Mouse (Mus musculus) thymus, postnatal 36 days (tissue): ENCODE results near the gene Trim67.
A peak's percentile ranks its signal among the peaks of the same experiment; 100 is the strongest.
"Not testable (repeated sequence)": the region's sequence is repeated elsewhere in the genome, so short reads cannot be mapped to it uniquely, and the experiment has no call there.

ENCODE experiments used
- DNase-seq, 2 experiments: peaks; one replicate each; pipeline ENCODE4 v3.0.0; 2022; ENCODE audit warnings: mixed read lengths in 2 of 2

Trim67 gene

DNA sequence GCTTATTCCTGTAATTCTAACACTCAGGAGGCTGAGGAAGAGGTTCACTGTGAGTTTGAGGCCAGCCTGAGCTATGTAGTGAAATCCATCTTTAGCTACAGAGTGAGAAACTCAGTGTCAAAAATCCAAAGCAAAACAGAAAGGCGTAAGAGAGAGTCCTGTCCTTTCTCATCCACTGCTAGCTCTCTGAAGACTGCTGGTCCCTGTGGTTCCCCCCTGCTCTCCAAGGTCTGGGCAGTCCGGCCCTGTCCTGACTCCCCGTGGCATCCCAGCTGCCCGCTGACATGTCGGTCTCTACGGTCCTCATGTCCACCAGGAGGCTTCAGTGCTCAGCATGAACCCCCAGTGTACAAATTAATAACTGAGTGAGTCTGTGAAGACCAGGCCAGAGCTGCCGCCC lies 43.4 kb downstream of the Trim67 start:
- DNase-seq: no peak

DNA sequence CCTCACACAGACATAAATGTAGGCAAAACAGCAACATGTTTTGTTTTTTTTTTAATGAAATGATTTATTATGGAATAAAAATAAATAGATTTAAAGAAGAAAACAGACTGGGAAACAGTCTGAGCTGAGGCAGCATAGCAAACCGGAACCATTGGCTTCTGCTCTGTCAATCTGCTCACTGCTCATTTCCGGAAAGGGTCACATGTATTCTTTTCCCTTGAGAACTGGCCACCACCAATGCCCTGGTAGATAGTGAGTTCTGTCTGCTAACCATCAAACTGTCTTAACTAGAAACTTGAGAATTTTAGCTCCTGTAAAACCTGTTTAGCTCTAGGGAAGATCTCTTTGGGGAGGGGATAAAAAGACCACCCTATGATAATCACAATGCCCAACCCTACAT lies 44.0 kb downstream of the Trim67 start:
- DNase-seq: no peak

DNA sequence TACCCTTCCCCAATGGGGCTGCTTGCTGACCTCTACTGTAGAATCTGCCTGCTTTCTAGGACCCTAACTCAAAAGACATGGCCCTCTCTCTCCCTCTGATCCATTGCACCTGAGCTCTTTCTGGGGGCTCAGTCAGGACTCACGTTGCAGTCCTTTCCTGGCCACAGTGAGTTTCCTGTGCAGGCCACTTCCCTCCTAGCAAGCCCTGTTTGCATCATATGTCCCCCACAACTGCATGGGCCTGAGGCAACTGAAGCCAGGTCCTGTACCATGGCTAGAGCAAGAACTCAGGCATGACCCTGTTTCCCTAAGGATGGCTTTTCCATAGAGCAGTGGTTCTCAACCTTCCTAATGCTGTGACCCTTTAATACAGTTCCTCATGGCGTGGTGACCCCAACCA lies 45.1 kb downstream of the Trim67 start:
- no peak for DNase-seq

DNA sequence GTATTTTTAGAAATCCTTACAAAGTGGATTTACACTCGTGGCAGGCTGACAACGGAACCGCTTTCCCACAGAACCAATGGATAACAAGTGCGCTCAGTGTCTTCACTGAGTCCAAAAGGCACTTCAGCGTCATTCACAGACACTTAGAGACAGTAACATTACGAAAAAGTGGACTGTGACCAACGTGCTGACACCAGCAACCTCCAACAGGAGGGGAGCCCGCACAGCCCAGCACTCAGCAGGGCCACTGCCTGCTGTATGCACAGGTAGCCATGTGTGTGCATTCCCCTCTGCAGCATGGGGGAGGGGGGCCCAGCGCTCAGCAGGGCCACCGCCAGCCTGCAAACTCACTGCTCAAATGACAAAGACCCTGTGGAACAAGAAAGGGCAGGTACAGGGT lies 46.5 kb downstream of the Trim67 start:
- DNase-seq: no peak

DNA sequence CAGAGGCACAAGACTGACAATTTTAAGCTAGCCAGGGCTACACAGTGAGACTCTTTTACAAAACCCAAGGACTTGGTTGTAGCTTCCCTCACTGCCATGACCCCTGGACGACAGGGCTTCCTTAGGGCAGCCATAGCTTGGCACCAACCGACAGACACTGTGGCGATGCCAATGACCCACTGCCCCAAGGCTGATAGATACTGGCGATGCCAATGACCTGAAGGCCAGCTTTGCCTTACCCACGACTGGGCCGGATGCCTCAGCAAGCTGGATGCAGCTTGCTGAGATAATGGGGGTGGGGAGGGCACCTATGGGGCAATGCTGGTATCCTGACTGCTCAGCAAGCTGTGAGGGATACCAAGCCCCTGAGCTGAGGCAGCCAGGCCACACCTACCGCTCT lies 48.0 kb downstream of the Trim67 start:
- DNase-seq: no peak

DNA sequence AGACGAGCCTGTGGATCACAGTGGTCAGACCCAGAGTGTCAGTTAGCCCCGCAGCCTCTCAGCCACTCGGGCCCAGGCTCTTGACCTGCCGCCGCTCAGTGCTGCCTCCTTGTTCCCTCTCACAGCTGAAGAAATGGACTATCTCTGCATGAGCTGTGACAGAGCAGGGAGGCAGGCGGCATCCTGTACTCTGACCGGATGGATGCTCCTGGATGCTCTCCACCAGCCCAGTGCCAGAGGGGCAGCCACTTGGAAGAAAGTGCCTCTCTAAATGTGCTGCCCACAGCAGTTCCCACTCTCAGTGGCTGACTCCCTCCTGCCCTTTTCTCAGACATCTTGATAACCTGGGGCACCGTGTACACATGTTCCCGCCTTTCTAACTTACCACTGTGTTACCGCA lies 48.9 kb downstream of the Trim67 start:
- DNase-seq: no peak

DNA sequence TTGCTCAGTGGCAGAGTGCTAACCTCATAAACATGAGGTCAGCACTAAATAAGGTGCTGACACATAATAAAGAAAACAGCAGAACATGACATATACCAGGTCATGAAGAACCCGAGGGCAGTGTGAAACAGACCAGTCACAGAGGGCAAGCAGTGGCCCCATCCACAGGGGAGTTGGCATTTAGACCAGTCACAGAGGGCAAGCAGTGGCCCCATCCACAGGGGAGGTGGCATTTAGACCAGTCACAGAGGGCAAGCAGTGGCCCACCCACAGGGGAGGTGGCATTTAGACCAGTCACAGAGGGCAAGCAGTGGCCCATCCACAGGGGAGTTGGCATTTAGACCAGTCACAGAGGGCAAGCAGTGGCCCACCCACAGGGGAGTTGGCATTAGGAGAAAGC lies 50.0 kb downstream of the Trim67 start:
- not testable (repeated sequence) for DNase-seq

DNA sequence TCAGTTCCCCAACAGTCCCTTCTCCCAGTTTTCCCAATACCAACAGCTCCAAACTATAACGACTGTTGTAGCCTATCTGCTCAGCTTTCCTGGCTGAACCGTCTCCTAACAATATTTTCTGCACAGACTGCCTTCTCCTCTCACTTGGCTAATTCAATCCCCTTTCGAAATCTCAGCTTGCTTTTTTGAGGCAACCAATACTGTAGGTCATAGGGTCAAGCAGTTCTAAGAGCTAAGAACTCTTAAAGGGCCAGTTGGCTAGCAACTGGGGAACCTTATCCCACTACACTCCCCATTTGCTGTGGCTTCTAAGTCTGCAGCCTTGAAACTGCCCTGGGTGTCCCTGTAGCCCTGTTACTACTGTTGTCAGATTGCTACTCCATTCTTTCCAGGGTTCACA lies 52.2 kb downstream of the Trim67 start:
- DNase-seq: no peak

DNA sequence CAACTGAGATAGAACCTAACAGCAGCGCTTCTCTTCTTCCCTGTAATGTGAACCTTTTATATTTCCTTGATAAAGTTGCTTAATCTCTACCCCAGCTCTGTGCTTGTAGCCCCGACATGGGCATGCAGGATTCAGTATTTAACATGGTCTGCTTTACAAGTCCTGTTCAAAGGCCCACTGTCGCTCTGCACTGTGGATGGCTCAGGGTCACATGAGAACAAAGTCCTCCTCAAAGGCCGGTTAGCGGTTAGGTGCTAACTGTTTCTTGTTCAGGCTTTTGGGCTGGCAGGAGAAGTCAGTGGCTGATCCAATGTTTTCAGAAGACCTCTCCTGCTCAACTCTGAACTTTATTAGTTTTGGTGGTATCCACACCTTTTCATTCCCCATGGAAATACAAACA lies 52.7 kb downstream of the Trim67 start:
- no peak for DNase-seq

DNA sequence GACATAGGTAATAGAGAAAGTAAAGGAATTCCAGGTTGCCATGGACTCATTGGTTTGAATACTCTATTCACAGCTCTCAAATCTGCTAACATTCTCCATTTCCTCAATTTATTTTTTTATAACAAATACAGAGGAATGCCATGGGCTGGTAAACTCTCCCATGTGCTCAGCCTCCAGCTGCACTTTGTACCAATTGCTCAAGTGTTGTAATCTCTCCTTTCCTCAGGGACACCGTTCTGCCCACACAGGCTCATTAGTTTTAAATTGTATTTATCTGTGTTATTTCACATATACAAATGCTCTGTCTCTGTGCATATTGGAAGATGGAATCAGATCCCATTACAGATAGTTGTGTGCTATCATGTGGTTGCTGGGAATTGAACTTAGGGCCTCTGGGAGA lies 60.6 kb downstream of the Trim67 start:
- DNase-seq: no peak

DNA sequence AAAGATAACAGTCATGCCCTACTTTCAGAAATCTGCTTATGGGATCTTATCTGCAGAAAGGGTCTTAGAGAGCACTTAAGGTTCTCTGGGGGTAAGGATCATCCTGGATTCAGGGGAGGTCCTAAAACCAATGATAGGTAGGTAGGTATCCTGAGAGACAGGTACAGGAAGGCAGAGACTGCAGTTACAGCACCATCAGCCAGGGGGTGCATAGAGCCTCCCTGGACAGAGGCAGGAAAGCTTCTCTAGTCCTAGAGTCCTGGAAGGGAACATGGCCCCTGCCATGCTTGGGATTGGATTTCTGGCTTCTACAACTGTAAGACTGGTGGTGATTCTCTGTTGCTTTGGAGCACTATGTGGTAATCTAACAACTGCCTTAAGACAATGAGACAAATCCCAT lies 66.6 kb downstream of the Trim67 start:
- peak; percentile 44 to 48 for DNase-seq

DNA sequence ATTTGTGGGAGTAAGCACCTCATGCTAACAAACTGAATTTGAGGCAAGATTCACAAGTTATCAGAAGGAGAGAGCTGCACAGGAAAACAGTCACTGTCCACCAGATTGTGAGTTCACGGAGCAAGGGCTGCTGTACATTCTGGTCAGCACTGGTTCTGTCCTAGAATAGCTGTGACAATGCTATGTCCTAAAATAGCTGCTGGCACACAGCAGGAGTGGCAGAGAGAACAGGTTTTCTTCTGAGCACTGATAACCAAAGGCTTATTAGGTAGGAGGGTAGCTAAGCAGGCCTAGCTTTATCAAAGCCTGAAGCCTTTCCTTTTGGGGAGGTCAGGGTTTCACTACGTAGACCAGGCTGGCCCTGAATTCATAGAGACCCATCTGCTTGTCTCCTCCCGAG lies 67.3 kb downstream of the Trim67 start:
- DNase-seq: no peak

DNA sequence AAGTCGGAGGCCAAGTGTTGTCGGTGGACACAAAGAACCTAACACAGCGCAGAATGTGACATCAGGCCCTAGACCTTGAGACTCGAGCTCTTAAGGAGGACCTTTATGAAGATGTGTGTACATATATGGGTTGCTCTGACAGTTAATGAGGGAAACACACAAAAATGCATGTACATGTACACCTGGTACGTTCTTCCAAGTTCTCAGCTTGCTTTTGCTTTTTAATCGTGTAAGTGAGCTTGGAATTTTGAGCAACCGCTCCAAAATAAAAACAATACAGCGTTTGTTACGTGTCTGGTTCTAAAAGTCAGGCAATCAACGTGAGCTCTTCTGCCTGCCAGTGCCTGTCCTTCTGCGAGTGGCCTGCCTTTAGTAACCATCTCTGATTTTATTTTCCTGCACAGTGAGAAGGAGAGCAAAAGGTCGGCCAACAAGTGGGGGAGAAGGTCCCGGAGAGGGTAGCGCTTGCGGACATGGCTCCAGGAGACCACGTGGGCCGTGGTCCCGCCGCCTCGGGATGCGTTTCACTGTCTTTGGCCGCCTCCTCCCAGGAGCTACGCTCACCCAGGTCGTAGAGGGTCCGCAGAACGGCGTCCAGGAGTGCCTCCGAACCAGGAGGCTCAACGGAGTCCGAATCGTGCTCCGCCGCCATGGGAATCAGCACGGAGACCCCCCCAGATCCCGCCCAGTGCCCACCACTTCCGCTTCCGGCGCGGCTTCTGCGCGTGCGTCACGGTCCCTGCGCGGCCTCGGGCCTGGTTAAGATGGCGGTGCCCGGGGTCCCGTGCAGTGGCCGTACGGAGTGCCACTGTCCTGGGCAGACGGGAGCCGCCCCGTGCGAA lies 69.7 kb downstream of the Trim67 start, which contains the start of the genes Gnpat and 2810004N23Rik:
Gene Gnpat (plus strand): TSS at position 713 of the 842 bp plus-strand sequence.
Gene 2810004N23Rik (minus strand): TSS at position 800 of the 842 bp plus-strand sequence.
- DNase-seq: peak; percentile 92 to 95

DNA sequence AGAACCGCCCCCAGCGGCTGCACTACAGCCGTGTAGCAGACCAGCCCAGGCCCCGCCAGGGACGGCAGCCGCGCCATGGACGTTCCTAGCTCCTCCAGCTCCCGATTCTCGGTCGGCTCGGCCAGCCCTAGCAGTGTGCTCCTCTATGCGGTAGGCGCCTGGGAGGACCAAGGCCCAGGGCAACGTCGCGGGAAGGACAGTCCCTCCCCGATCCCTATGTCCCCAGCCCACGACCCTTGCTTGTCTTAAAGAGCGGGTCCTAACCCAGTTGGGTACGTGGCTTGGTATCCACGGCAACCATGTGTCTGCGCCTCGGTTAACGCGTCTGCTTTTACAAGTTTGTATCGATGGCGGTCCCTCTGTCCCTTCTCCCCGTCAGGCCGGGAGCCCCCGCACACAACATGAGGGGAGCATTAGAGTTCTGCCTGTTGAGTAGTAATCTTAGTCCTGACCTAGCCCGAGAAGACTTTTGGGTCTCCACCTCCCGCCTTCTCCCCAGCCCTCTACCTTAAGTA lies 70.3 kb downstream of the Trim67 start:
- no peak for DNase-seq

DNA sequence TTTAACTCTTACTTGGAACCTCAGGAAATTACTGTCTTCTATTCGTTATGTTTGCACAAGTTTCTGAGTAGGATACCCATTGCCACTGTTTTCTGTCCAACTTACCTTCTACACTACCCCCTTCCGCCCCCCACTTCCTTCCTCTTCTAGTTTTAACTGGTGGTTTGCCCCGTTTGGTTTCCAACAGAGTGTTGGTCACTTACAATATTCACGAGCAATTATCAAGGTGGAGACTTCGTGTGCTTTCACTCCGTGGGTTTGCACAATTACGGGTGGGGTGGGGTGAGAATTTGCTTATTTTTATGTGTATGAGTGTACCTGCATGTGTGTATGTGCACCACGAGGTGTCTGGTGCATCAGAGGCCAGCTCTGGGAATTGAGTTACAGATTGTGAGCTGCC lies 70.8 kb downstream of the Trim67 start:
- peak in 1 of 2 experiments; percentile 7 for DNase-seq

DNA sequence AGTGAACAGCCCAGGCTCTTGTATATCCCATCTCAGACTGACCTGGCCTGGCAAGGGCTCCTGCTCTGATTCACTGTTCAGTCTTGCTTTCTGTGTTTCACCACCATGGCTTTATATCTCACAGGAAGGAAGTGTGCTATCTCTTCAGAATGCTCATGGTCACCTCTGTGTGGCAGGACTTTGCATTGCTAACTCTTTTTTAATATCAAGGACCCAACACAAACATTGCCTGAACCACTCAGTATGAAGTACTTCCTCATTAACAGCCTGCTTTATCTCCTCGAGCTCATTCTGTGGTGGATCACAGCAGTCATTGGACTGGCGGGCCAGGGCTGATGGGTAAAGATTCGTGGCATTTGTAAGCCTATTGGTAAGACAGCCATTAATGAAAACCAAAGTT lies 73.8 kb downstream of the Trim67 start:
- no peak for DNase-seq

DNA sequence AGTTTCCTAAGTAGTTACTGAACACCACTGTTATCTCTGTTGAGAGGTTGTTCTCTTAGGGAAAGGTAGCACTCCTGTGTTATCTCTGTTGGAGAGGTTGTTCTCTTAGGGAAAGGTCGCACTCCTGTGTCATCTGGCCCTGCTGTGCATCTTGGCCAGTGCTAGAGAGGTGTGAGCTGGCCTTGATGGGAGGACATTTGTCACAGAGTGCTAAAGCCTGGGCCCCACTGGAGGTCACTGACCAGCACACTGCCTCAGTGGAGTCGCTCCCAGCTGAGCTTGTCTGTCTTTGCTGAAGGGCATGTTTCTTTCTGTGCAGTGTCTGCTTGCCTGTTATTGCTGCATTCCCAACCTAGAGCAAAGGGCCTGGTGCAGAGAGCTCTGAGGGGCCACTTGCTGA lies 74.2 kb downstream of the Trim67 start:
- DNase-seq: no peak

DNA sequence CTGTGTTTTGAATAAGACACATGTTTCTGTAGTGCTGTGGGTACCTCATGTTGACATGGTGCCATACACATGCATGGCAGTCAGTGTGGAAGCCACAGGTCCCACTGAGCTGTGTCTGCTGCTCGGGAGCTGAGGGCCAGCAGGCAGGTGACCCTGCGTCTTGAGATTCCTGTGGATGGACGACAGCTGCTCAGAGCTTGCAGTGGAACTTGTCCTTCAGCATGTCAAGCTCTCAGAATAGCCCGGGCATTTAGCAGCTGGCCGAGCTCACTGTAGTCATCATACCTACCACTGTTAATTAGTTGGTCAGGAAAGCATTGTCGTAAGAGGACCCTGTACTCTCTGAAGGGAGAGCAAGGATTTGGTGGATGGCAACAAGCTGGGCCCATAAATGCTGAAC lies 76.8 kb downstream of the Trim67 start:
- no peak for DNase-seq

DNA sequence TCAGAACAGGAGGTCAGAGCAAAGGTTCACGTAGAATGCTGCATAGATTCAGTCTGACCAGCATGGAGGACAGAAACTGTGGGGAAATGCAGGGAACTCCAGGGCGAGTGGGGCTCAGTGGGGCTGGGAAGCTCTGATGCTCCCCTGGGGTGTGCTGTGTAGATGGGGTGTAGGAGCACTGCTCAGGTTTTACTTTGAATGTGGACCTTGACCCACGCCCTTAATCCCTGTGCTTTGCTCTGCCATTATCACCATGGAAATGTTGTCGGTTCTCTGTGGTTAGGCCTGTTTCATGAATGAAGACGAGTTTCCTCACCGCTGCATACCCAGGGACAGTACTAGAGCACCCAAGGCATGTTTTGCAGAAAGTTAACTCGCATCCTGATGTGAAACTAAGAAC lies 78.6 kb downstream of the Trim67 start:
- DNase-seq: no peak

DNA sequence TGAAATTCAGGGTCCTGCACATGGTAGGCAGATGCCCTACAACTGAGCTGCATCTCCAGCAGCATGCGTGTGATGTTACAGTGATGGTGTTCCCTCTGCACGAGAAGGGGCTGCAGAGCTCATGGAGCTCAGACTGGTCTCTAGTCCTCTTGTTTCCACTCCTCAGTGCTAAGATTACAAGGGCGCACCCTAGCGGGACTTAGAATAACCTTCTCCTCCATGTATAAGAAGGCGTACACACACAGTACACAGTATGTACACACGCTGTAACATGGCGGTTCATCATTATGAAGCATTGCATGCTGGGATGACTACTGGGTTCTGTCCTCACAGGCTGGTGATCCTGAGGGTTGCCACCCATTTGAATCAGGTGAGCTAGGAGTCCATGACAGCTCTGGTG lies 79.2 kb downstream of the Trim67 start:
- no peak for DNase-seq

DNA sequence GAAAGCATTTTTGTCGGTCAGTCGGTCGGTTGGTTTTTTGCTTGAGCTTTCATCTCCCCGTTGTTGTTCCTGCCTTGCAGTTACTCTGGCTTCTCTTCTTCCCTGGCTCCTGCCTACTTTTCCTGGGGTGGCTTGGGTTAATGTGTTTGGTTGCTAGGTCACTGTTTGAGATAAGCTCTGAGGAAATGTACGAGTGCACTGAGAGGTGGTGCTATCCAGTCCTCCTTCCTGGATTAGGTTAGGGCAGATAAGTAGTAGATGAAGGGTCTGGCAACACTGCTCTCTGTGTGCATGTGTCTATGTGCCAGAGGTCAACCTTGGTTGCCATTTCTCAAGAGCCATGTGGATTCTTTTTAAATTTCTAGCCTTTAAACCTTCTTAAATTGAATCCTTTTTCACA lies 79.8 kb downstream of the Trim67 start:
- no peak for DNase-seq

DNA sequence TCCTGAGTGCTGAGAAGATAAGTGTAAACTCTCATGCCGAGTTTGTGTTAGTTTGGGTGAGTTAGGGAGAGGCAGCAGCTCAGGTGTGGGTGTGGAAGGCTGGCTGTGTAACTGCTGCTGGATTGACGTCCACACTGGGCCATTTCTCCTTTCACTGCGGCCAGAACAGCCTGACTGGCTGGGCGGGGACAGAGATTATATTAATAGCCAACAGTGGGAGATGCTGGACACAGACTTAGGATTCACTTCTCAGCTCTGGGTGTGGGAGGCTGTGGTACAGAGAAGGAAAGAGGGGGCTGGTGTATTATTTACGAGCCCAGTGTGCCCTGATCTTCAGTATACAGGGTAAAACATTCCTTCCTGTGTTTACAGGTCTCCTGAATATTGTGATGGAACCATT lies 85.2 kb downstream of the Trim67 start:
- no peak for DNase-seq

DNA sequence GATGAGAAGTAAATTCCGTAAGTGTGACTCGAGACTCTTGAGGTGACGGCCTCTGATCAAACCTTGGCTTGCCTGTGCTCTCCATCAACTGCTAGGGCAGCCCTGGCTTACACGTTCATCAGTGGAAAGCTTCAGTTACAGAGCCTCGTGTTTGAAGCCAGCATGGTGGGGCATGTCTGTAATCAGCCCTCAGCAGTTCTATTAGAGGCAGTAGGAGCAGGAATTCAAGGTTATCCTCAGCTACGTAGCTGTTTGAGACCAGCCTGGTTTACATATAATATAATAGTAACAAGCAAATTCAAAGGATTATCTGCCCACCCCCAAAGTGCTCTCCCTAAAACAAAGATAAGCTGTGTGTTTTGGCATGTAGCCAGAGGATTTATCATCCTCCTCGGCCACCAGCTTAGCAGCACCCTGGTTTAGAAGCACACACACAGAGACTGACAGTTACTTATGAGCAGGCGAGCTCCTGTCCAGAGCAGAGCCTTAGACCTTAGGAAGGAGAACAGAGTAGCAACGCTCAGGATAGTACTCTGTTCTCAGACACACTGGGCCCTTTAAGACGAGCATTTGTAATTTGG lies 86.1 kb downstream of the Trim67 start:
- DNase-seq: no peak
